Mouse (Mus musculus) hindbrain, postnatal 0 days (tissue): ENCODE measurements at regions not wholly inside any gene's neighbourhood (a gene's known extent, or its start where the extent isn't known, plus 50 kb on each side); places are given as distances from the start of the nearest gene placed in this dataset.

ENCODE experiments used
- ATAC-seq: fragments of 200-750 bp; cut with Nextera tagmentation; 2 replicates; pipeline ENCODE4 v1.8.0; 2017; ENCODE audit warnings: mild to moderate bottlenecking, moderate TSS enrichment, moderate library complexity
- DNase-seq: peaks from one replicate; pipeline ENCODE4 v3.0.0-alpha.2; 2015; ENCODE audit warnings: low spot score
- H3K27ac ChIP-seq: fragments of 300-500 bp; sonication (generic); 2 replicates; pipeline ENCODE4 v1.5.1; 2014; ENCODE audit warnings: mild to moderate bottlenecking
- H3K27me3 ChIP-seq: fragments of 300-500 bp; sonication (generic); 2 replicates; pipeline ENCODE4 v1.6.1; 2014; ENCODE audit warnings: low read length, mixed read lengths; ENCODE audit not compliant: insufficient read depth
- H3K36me3 ChIP-seq: fragments of 300-500 bp; sonication (generic); 2 replicates; pipeline ENCODE4 v1.6.1; 2014; ENCODE audit warnings: low read length, mixed read lengths; ENCODE audit not compliant: insufficient read depth
- H3K4me1 ChIP-seq: fragments of 300-500 bp; sonication (generic); 2 replicates; pipeline ENCODE4 v1.6.1; 2014; ENCODE audit warnings: antibody characterized with exemption, low read length, mixed read lengths; ENCODE audit not compliant: insufficient read depth
- H3K4me2 ChIP-seq: fragments of 300-500 bp; sonication (generic); 2 replicates; pipeline ENCODE4 v1.6.1; 2014; ENCODE audit warnings: low read depth, mild to moderate bottlenecking, low read length, moderate library complexity, mixed read lengths
- H3K4me3 ChIP-seq: fragments of 300-500 bp; sonication (generic); 2 replicates; pipeline ENCODE4 v1.5.1; 2014; ENCODE audit warnings: low read length
- H3K9ac ChIP-seq: fragments of 300-500 bp; sonication (generic); replicated peaks from 2 replicates; pipeline ENCODE4 v1.6.1; 2014; ENCODE audit warnings: mild to moderate bottlenecking, low read length, moderate library complexity, mixed read lengths
- H3K9me3 ChIP-seq: fragments of 300-500 bp; sonication (generic); 2 replicates; pipeline ENCODE4 v1.6.1; 2016; ENCODE audit warnings: low read length, mixed read lengths
- CTCF ChIP-seq: IDR thresholded peaks from 2 replicates; pipeline ENCODE4 v1.5.1; 2016; ENCODE audit warnings: antibody characterized with exemption, control low read depth, low read depth
- WGBS: fragments of 180-500 bp; shearing (Covaris S2); extraction: QIAGEN DNeasy Blood & Tissue Kit; methylation state at CpG from one replicate; pipeline ENCODE4 v1.1.7; 2014; 5-methylcytosine and 5-hydroxymethylcytosine counted together

GRCm38 (mm10) chr10:91326144-91326655, 145.1 kb upstream of the Tmpo start:
- Histone ChIP-seq H3K27ac (no peak overlapping the region), H3K4me2 (no peak overlapping the region)
- TF ChIP-seq CTCF = no peak

GRCm38 (mm10) chr10:91321226-91321625, 140.1 kb upstream of the Tmpo start:
- Histone ChIP-seq H3K4me2 (no peak overlapping the region), H3K27me3 (no peaks in the 10 kb centered on the region), H3K36me3 (no peaks in the 10 kb centered on the region), H3K9ac (no peak overlapping the region), H3K27ac (no peak overlapping the region), H3K4me3 (no peak overlapping the region), H3K9me3 (no peaks in the 10 kb centered on the region), H3K4me1 (no peaks in the 10 kb centered on the region)
- TF ChIP-seq CTCF = no peak
- ATAC-seq (no peak), DNase-seq (no peak)
- WGBS = 67% methylated on average over 4 of the region's 4 CpGs

More at GRCm38 (mm10) chr10:91326144-91326655, 145.1 kb upstream of the Tmpo start:
- no peaks in the 10 kb centered on the region for H3K4me1 ChIP-seq
- no peaks in the 10 kb centered on the region for H3K27me3 ChIP-seq
- ATAC-seq (no peak), DNase-seq (no peak)
- WGBS = 73% methylated on average over 8 of the region's 8 CpGs
- H3K9ac ChIP-seq = no peak overlapping the region
- no peaks in the 10 kb centered on the region for H3K36me3 ChIP-seq
- H3K4me3 ChIP-seq = no peak overlapping the region
- no peaks in the 10 kb centered on the region for H3K9me3 ChIP-seq

GRCm38 (mm10) chr10:91319442-91320112, 138.5 kb upstream of the Tmpo start:
- ATAC-seq (no peak), DNase-seq (no peak)
- Histone ChIP-seq H3K27ac (no peak overlapping the region), H3K4me1 (no peaks in the 10 kb centered on the region), H3K9ac (no peak overlapping the region), H3K9me3 (no peaks in the 10 kb centered on the region), H3K36me3 (no peaks in the 10 kb centered on the region), H3K27me3 (no peaks in the 10 kb centered on the region), H3K4me2 (no peak overlapping the region), H3K4me3 (no peak overlapping the region)
- TF ChIP-seq CTCF = no peak
- WGBS = 82% methylated on average over 10 of the region's 10 CpGs

DNA sequence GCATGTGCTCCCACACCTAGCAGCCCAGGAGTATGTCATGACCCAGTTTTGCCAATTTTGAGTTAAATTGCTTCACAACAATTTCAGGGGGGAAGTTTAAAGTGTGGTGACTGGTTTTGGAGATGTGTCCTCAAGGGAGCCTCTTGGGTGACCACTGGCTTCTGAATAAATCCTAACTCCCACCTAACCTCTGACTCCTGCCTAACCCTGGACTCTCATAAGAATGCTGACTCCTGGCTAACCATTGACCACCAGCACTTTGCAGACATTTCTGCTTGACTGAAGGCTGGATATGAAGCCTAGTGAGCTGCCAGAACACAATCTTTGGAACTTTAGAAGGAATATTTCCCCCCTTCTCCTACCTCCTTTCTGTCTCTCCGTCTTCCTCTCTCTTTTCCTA, 133.3 kb upstream of the Tmpo start:
- H3K9ac ChIP-seq = no peak overlapping the region
- H3K4me2 ChIP-seq = no peak overlapping the region
- WGBS = 93% methylated on average over 1 of the region's 1 CpGs
- H3K9me3 ChIP-seq = no peaks in the 10 kb centered on the region
- no peak overlapping the region for H3K27ac ChIP-seq
- no peak for ATAC-seq
- no peak for DNase-seq
- H3K4me3 ChIP-seq = no peak overlapping the region
- no peak for TF ChIP-seq CTCF
- H3K27me3 ChIP-seq = no peaks in the 10 kb centered on the region
- H3K4me1 ChIP-seq = no peaks in the 10 kb centered on the region; the same call in 1 of the 2 replicates
- H3K36me3 ChIP-seq = no peaks in the 10 kb centered on the region

DNA sequence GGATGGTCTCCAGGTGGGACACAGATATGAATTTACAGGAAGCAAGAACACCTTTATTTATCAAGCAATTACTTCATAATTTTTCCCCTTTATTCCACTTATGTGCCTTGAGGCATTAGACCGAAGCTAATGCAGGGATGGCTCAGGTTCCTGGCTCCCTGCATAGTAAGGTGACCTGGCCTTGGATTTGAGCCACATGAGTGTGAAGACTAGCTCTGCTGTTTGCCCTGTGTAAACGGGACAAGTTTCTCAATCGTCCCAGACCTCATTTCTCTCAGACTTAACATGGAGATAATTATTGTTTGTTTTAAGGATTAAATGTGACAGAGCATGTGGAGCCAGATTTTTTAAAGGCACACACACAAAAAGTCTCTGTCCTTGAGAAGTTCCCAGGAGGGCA, 132.2 kb upstream of the Tmpo start:
- no peak for DNase-seq
- no peak overlapping the region for H3K4me2 ChIP-seq
- no peaks in the 10 kb centered on the region for H3K9me3 ChIP-seq
- no peak overlapping the region for H3K9ac ChIP-seq
- H3K4me1 ChIP-seq = no peaks in the 10 kb centered on the region; the same call in 1 of the 2 replicates
- no peak overlapping the region for H3K4me3 ChIP-seq
- no peak overlapping the region for H3K27ac ChIP-seq
- TF ChIP-seq CTCF = no peak
- ATAC-seq = no peak
- 38% methylated on average over 3 of the region's 3 CpGs for WGBS
- no peaks in the 10 kb centered on the region for H3K36me3 ChIP-seq
- H3K27me3 ChIP-seq = no peaks in the 10 kb centered on the region

DNA sequence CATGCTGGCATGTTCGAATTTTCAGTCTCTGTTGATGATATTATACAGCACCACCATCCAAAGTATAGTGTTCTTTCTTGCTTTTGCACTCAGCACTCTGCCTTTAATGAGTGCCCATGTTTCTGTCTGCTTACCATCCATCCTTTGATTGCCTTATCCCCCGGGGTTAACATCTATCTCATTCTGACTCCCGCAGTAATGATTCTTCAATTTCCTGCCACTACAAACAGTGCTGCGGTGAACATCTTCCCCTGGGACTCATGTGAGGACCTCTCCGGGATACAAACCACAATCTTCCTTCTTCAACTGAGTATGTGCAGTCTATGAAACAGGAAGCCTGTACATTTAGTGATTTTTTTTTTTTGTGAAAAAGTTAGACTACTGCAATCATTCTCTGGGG, 131.8 kb upstream of the Tmpo start:
- no peaks in the 10 kb centered on the region for H3K36me3 ChIP-seq
- H3K4me1 ChIP-seq = no peaks in the 10 kb centered on the region; the same call in 1 of the 2 replicates
- no peak overlapping the region for H3K9ac ChIP-seq
- H3K9me3 ChIP-seq = no peaks in the 10 kb centered on the region
- H3K27ac ChIP-seq = no peak overlapping the region
- WGBS = 68% methylated on average over 5 of the region's 5 CpGs
- DNase-seq = peak; percentile 29
- TF ChIP-seq CTCF = no peak
- H3K4me3 ChIP-seq = no peak overlapping the region
- ATAC-seq = no peak
- no peak overlapping the region for H3K4me2 ChIP-seq
- H3K27me3 ChIP-seq = no peaks in the 10 kb centered on the region

DNA sequence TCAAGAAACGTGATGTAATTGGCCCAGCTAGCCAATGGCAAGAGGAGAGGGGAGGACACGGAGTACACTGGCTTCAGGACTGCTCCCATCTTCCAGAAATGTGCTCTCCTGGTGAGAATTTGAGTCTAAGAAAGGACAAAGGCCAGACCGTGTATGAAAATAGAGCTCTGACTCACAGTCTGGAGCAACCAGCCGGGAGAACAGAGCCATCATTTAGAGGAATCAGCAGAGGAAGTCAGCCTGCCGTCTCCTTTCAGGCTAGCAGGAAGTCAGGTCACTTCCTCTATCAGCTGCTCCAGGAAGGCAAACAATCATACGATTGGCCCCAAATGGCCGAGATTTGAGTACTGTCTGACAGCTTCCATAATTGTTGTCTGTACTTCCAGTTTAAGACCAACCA, 119.0 kb upstream of the Tmpo start:
- Histone ChIP-seq H3K4me1 (no peaks in the 10 kb centered on the region; the same call in 1 of the 2 replicates), H3K9ac (no peak overlapping the region), H3K27me3 (no peaks in the 10 kb centered on the region), H3K4me3 (no peak overlapping the region), H3K36me3 (no peaks in the 10 kb centered on the region), H3K4me2 (no peak overlapping the region), H3K27ac (no peak overlapping the region), H3K9me3 (no peaks in the 10 kb centered on the region)
- DNase-seq = no peak
- 74% methylated on average over 7 of the region's 7 CpGs for whole genome bisulfite sequencing
- no peak for ATAC-seq
- TF ChIP-seq CTCF = no peak
